Mouse (Mus musculus): ENCODE data around the gene Snrpc.

Snrpc gene

DNA sequence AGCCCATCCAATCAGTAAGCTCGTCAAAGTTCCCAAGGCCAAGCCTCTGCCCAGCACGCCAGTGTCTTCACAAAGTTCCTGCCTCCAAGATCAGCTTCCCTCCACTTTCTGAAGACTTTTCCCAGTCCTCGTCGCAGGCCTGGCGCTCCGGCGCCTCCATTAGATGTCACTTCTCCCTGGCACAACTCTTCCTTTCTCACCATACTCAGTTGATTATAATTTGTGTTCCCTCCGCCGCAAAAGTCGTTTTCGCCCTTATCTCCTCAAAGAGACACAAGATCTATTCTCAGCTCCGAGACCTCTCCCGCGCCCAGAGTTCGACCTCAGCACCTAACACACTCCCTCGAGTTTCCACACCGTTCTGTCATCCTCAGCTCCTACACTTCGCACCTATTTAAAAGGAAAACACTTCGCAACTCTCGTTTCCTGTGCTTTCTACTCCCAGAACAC lies 18.4 kb upstream of the Snrpc start:
- DNase-seq (ENCODE audit: low read depth, low spot score): no peak

DNA sequence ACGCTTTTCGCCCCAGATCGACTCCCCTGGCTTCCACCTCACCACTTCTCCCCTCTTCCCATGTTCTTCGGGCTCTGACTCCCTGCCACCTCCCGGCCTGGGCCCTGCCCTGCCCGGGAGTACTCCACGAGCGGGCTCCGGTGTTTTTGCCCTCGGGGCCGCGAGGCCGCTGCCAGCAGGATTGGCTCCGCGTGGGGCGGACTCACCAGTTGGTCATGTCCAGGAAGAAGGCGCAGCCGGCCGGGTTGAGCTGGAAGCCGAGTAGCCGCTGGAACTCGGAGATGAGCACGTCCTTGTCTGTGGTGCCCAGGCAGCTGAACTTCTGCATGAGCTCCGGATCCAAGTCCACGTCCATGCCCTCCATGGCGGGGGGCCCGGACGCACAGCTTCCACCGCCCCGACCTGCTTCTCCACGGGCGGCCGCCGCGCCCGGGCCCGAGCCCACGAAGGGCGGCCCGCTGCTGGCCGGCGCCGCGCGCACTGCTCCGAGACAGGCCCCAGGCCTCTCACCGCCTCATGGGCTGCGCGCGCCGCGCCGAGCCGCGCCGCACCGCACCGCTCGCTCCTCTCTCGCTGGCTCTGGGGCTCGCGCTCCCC lies 17.9 kb upstream of the Snrpc start:
- no peak for DNase-seq (ENCODE audit: low read depth, low spot score)

DNA sequence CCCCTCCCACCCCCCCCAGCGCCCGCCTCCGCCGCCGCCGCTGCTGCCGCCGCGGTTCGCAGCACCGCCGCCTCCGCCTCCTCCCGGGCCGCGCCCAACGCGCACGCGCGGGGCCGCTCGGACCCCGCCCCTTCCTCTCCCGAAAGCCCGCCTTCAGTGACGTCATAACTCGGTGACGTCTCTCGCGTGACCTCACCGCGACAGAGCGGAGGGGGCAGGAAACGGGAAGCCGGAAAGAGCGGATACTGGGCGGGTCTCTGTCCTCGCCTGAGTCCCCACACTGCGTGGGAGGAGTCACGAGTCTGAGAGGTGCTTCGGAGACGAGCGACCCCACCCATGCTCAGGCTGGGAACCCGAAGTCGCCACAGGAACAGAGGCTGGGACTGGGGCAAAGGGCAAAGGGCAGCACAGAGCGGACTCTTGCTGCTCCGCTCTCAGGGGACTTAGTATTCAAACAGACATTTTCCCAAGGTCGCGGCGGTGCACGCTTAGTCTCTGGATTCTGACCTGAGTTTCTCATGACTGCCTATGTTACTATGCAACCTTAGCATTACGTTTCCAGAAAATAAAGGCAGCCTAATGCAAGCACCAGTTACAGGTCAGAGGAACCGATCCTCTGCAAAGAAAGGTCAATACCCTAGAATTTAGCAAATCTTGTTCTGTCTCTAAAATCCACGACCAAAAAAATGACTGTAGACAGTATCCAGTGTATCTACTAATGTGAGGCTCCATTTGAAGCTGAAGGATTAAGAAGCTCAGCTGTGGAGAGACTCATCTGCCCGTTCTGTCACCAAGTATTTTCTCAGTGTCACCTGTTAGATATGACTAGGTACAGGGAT lies 17.2 kb upstream of the Snrpc start, which contains the start of gene D17Wsu92e:
TSS of gene D17Wsu92e (minus strand) at position 81 of the 839 bp plus-strand sequence.
- DNase-seq (ENCODE audit: low read depth, low spot score): peak; percentile 98

DNA sequence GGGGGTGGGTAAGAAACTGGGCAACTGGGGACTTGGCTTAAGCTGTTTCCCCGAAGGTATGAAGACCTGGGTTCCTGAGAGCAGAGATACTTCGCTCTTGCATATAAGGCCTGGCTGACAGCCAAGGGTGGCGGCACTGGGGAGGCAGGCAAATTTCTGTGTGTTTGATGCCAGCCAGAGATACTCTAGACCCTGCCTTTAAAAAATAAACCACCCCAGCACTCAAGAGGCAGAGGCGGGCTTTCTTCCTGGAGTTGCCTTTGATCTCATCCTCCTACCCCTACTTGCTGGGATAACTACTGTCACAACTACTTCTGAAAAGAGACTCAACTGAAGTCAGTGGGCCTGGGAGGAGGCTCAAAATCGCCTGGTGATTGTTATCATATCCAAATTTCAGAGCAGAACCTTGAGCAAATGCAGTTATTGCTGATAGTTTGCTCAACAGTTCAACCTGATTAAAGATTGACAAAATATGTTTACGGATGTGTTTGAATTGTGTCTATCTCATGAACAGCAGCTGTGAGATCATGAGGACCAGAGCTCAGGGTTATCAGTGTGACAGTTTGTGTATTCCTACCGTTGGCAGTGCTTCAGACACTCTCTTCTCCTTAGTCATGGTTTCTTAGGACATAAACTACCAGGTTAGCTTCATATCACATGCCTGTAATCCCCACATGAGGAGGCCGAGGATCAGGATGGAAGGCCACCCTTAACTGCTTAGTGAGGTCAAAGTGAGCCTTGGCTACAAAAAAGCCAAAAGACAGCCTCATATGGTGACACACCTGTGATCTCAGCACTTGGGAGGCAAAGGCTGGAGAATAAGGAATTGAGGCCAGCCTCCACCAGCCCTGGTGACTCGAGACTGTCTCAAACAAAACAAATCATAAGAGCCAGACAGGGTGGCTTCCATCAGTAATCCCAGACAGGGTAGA lies 16.3 kb upstream of the Snrpc start:
- no peak for DNase-seq (ENCODE audit: low read depth, low spot score)

DNA sequence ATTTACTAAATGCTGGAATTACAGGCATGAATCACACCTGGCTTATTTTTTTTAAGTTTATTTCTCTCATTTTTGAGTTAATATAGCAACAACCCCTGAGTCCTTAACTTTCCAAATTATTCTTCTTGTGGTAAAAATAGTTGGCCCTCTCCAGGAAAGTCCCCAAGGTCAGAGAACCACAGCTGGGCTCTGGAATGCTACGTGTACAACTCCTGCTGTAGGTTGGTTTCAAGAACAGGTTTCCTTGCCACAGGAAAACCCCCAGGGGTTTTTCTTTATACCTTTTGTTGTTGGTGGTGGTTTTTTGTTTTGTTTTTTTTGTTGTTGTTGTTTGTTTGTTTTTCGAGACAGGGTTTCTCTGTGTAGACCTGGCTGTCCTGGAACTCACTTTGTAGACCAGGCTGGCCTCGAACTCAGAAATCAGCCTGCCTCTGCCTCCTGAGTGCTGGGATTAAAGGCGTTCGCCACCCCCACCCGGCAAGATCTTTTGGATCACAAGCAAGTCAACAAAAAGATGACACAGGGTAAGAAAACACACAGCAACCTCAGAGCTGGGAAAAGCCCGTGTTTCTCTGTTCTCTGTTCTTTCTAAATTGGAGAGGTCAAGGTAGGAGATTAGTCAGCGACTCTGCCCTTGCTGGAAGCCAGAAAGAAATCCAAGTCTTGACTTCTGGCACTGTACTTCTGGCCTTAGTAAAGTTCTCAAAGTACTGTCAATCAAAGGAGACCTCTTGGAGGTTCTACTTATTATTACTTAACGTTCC lies 14.6 kb upstream of the Snrpc start:
- no peak for DNase-seq (ENCODE audit: low read depth, low spot score)

DNA sequence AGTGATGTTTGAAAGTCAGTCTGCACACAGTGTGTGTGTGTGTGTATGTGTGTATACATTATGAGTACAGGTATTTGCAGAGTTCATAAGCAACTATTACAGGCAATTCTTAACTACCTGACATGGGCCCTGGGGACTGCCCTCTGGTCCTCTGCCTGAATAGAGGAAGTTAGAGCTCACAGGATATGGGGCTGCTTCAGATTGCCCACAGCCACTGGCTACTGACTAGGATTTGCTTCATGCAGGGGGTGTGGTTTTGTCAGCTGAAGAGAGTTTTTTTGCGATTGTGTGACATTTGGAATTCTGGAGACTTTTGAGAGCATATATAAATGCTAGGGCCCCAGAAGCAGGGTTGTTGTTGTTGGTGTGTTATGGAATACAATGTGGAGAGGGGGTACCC lies 13.0 kb upstream of the Snrpc start:
- DNase-seq (ENCODE audit: low read depth, low spot score): no peak

DNA sequence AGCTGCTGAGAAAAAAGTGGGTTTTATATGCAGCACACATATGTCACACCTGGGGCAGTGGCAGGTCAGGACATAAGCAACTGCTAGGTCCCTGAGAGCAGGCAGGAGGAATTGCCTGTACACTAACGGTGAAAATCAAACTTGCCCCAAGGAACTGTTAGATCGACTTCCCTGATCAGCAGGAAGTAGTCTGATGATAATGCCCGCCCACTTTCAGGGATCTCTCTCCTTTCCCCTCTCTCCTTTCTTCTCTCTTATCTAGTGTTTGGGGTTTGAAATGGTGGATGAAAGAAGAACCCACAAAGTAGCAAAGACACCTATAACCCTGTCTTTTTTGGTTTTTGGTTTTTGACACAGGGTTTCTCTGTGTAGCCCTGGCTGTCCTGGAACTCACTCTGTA lies 12.4 kb upstream of the Snrpc start:
- DNase-seq (ENCODE audit: low read depth, low spot score): no peak

DNA sequence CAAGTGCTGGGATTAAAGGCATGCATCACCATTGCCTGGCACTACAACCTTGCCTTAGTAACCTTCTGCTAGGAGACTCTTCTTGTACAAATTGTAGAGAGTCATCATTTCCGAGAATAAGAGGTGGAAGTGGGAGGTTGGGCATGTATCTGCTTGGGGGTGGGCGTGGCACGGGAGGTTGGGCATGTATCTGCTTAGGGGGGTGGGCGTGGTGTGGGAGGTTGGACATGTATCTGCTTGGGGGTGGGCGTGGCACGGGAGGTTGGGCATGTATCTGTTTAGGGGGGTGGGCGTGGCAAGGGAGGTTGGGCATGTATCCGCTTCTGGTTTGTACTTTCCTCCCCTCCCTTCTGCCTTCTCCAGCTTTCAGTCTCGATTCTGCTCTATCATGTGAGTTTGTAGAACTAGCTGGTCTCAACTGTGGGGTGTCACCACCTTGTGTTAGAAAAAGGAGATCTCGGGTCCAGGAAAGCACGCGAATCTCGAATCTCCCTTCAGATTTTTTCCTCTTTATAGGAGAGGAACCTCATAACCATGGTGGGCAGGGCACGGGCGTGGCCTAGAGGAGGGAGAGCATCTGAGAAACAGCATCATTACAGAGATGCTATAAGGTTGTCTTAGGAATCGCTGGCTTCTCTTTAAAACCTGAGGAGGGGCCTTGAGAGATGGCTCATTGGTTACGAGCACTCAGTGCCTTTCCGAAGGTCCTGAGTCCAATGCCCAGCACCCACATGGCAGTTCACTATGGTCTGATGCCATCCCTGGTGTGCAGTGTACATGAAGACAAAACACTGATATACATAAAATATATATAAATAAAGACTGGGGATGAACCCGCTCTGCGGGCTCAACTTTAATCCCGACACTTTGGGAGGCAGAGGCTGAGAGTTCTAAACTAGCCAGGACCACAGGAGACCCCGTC lies 11.7 kb upstream of the Snrpc start:
- DNase-seq (ENCODE audit: low read depth, low spot score): peak; percentile 61

DNA sequence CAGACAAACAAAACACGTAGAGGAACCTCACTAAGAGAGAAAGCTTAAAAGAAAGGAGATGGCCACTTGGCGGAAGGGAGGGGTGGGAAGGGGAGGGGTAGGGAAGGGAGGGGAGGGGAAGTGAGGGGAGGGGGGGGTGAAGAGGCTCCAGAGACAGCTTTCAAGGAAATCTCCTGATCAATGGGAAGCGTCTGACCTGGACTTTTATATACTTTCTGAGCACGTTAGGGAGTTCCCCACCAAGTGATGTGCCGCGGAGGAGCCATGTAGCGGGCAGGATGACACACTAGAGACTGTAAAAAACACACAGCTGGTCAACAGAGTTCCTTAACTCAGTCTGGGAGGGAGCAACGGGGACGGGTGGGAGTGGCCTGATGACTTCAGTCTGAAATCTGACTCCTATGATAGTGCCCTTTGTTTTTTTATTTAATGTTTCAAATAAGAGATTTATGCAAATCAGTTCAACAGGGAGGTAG lies 11.0 kb upstream of the Snrpc start:
- no peak for DNase-seq (ENCODE audit: low read depth, low spot score)

DNA sequence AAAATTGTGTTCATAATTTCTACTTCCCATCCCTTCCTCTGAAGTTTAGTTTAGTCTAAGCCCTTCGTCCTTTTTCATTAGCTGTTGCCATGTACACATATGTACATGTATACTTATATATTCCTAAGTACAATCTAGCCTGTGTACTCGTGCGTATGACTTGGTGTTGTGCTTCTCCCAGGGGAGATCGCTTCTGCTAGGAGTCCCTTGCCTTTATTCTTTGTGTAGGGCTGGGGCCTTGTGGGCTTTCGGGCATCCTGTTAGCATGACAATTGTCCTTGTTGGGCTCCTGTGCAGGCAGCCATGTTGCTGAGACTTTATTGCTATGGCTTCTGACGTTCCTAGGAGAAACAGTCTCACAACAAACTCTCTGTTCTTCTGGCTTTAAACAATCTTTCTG lies 10.4 kb upstream of the Snrpc start:
- DNase-seq (ENCODE audit: low read depth, low spot score): no peak

DNA sequence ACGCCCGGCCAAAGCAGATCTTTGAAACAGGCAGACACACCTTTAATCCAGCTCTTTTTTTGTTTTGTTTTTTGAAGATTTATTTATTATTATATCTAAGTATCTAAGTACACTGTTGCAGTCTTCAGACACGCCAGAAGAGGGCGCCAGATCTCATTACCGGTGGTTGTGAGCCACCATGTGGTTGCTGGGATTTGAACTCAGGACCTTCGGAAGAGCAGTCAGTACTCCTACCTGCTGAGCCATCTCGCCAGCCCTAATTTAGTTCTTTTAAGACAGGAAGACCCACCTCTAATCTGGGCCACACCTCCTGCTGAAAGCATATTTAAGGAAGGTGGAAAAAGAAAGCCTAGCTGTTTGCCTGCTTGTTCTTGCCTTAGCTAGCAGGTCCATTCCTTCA lies 7.5 kb upstream of the Snrpc start:
- DNase-seq (ENCODE audit: low read depth, low spot score): no peak

DNA sequence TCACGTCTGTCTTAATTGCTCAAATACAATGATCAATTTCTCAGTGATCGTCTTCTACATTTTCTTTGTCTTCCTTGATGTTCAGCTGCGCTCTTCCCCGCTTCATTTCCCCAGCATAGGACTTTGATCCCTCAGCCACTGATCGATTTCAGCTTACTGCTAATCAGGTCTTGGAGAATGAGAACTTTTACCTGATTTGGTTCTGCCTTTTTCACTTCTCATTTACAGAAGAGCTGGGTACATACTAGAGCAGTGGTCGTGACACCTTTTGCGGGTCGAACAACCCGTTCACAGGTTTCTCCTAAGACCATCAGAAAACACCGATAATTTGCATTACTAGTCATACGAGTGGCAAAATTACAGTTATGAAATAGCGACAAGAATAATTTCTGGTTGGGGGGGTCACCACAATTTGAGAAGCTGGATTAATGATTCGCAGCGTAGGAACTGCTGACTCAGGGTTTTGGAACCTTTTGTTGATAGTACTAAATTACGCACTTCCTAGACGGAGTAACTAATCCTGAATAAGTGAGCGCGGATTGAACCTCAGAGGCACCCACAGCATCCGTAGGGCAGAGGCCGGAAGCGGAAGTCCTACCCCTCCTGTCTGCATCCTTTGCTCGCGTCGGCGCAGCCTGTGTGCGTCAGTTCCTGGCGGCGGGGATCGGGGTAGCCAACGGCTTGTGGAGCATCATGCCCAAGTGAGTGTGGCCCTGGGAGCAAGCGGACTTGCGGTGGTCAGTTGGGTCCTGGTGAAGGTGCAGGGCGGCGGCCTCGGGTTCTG lies 1.7 kb downstream of the Snrpc start:
- DNase-seq (ENCODE audit: low read depth, low spot score): peak; percentile 89

DNA sequence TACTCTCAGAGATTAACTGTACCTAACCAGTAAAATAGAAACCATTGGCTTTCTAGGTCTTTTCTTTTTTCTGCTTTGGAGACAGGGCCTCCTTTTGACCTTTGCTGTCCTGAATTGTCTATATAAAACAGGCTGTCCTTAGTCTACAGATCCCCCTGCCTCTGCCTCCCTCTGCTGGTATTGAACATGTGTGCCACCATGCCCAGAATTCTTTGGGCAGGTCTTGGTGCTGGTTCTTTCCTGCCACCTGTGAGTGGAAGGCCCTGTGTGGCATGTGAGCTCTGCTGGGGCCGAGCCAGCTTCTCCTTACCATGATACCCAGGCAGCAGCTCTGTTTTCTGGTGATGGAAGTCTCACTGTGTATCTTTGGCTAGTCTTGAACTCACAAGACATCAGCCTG lies 10.4 kb downstream of the Snrpc start:
- DNase-seq (ENCODE audit: low read depth, low spot score): no peak

DNA sequence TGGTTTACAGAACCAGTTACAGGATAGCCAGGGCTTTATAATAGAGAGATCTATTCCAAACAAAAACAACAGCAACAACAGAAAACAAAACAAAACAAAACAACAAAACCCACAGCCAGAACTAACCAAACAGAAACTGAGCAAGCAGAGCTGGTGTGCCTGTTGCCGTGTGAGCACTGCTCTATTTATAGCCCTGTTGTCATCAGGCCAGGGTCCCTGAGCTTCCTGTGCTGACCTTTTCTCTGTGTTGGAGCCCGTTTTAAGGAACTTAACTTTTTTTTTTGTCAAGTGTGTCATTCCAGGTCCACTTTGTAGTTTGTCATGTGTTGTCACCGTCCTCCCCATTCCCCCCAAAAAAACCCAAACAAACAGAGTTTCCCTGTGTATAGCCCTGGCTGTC lies 13.1 kb downstream of the Snrpc start:
- no peak for DNase-seq (ENCODE audit: low read depth, low spot score)

DNA sequence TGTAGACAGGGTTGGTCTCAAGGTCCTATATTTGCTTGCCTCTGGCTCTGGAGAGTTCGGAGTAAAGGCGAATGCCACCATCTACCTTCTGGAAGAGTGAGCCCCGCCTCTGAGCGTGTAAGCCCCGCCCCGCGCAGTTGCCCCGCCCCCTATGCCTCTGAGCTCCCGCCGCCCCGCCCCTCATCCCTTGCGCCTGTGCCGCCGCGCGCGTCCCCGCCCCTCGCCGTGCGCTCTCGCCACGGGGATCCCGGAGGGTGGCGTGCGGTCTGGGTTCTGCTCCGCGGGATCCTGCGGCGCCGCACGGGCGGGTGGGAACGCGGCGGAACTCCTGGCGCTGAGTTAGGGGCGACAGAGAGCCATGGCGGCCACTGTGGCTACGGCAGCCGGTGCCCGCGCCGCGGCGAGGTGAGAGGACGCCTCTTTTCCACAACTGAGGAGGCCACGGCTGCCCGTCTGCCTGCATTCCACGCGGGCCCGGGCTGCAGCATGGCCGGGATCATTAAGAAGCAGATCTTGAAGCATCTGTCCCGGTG lies 18.4 kb downstream of the Snrpc start, which contains the start of gene Uhrf1bp1:
TSS of gene Uhrf1bp1 (plus strand) at position 177 of the 533 bp plus-strand sequence.
- peak; percentile 71 for DNase-seq (ENCODE audit: low read depth, low spot score)

DNA sequence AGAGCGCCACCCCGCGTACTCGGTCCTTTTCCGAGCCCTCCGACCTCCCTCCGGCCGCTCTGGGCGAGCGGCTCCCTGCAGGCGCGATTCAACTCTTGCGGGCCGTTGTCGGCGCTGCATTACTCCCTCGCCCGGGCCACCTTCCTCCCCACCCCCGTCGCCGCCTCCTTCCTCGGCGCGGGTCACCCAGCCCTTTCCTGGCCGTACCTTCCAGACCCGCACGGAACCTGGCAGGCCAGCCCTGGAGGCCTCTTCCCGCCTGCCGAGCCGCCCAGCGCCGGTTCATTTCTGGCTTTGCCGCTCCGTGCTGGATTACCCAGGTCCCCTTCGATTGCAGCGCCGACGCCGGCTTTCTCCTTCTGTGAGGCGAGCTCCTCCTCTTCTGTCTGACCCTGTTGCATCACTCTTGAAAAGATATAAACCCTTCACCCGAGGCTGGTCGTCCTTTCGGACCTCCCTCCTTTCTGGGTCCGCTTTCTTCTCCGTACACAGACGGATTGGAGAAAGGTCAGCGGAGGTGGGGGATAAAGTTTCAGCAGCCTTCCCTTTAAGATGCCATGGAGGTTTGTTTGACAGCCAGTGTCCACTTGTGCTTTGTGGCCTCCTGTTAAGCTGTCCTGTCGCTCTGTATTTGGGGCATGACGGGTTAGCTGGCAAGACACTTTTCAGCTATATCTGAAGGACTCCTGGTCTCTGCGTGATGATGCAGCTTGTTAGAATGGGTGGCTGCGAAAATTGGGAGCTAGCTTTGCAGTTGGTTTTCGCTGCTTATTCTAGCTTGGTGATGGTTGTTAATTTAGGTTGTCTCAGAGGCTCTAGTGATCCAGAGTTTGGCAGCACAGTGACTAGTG lies 19.1 kb downstream of the Snrpc start:
- peak; percentile 37 for DNase-seq (ENCODE audit: low read depth, low spot score)

DNA sequence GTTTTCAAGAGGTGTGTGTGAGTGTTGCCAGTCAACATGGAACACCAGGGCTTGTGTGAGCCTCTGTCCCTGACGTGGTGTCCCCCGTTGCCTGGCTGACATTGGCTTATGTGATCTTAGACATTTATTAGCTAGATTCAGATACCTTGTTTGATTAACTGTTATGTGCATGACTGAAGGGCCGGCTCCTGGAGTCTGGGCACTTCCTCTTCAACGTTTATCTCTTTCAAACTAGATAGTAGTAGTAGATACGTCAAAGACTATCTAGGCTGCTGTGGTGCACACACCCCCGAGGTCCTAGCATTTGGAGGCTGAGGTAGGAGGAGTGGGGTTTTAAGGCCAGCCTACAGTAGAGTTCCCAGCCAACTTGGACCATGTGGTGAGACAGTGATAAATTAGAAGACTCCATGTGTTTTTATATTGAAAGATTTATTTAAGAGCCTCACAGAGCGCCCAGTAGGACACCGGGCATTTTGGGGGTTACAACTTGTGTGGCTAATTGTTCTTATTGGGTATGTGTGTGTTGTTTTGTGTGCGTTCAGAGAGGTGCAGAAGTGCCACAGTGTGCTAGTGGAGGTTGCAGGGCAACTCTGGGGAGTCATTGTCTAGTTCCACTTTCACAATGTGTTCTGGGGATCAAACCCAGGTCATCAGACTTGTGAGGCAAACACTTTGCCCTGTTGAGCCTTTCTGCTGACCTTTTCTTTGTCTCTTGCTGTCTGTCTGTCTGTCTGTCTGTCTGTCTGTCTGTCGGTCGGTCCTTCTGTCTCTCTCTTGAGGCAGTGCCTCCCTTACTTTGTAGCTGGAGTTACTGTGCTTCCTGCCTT lies 19.9 kb downstream of the Snrpc start:
- DNase-seq (ENCODE audit: low read depth, low spot score): no peak

All from embryo, embryonic 11.5 days (tissue).